Mouse (Mus musculus) lung, postnatal 0 days (tissue): Measurements from ENCODE around the gene Rassf8. TPM values are rescaled to one million over a fixed set of nuclear protein-coding genes. Genes with fewer than 3 reads are reported as not detected.

ENCODE experiments used
- ATAC-seq: fragments of 200-750 bp; cut with Nextera tagmentation; 2 replicates; pipeline ENCODE4 v1.8.0; 2017; ENCODE audit warnings: moderate library complexity
- DNase-seq: peaks from one replicate; pipeline ENCODE4 v3.0.0-alpha.2; 2016; ENCODE audit warnings: low spot score
- H3K27ac ChIP-seq: fragments of 300-500 bp; sonication (generic); 2 replicates; pipeline ENCODE4 v1.5.1; 2014; ENCODE audit warnings: antibody characterized with exemption, mild to moderate bottlenecking, low read length, mixed read lengths
- H3K27me3 ChIP-seq: fragments of 300-500 bp; sonication (generic); replicated peaks from 2 replicates; pipeline ENCODE4 v1.6.1; 2014; ENCODE audit warnings: low read length, mixed read lengths; ENCODE audit not compliant: insufficient read depth
- H3K36me3 ChIP-seq: fragments of 300-500 bp; sonication (generic); 2 replicates; pipeline ENCODE4 v1.6.1; 2014; ENCODE audit warnings: low read length, mixed read lengths; ENCODE audit not compliant: insufficient read depth
- H3K4me1 ChIP-seq: fragments of 300-500 bp; sonication (generic); 2 replicates; pipeline ENCODE4 v1.6.1; 2014; ENCODE audit warnings: antibody characterized with exemption, low read depth, low read length, mixed read lengths; ENCODE audit not compliant: insufficient read depth
- H3K4me2 ChIP-seq: fragments of 300-500 bp; sonication (generic); replicated peaks from 2 replicates; pipeline ENCODE4 v1.6.1; 2014; ENCODE audit warnings: low read depth, mild to moderate bottlenecking, low read length, moderate library complexity, mixed read lengths
- H3K4me3 ChIP-seq: fragments of 300-500 bp; sonication (generic); 2 replicates; pipeline ENCODE4 v1.5.1; 2014; ENCODE audit warnings: low read depth, low read length
- H3K9ac ChIP-seq: fragments of 300-500 bp; sonication (generic); replicated peaks from 2 replicates; pipeline ENCODE4 v1.6.1; 2014; ENCODE audit warnings: low read depth, mild to moderate bottlenecking
- H3K9me3 ChIP-seq: fragments of 300-500 bp; sonication (generic); 2 replicates; pipeline ENCODE4 v1.6.1; 2016; ENCODE audit warnings: low read length, mixed read lengths
- CTCF ChIP-seq: IDR thresholded peaks from 2 replicates; pipeline ENCODE4 v1.5.1; 2016; ENCODE audit warnings: antibody characterized with exemption, mild to moderate bottlenecking
- EP300 ChIP-seq: IDR thresholded peaks from 2 replicates; pipeline ENCODE4 v1.6.1; 2016; ENCODE audit warnings: antibody characterized with exemption, mild to moderate bottlenecking, control low read depth
- WGBS: fragments of 180-500 bp; shearing (Covaris S2); extraction: QIAGEN DNeasy Blood & Tissue Kit; methylation state at CpG from one replicate; pipeline ENCODE4 v1.1.7; 2014; 5-methylcytosine and 5-hydroxymethylcytosine counted together
- polyA plus RNA-seq: library from polyadenylated mRNA; unstranded; fragments of >200 nt; fragmentation: Nextera tagmentation; extraction: Ambion mirVana; gene quantifications from 2 replicates; pipeline ENCODE4 v1.2.1, GENCODE M21; 2015

Gene Rassf8
- polyA plus RNA-seq, 1 experiment from 2014 or later = 15.1 TPM

DNA sequence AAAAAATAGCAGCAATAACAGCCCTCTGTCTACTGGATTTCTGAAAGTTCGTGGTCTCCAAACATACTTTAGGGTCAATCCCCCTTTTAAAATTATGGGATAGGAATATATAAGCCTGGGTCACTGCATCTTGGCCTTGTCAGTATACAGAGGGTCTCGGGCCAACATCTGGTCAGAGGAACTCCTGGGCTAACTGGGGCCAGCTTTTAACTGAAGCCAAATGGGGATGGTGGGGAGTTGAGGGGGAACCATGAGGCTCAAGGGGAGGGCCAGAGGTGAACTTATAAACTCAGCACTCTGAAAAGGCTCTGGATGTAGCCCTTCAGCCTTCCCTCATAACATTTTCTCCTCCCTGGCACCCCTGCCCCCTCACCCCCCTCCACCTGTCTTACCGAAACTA lies 120.6 kb downstream of the Rassf8 start:
- no peak overlapping the region; the same call in 1 of the 2 replicates for H3K4me2 ChIP-seq
- H3K9me3 ChIP-seq = no peaks in the 10 kb centered on the region
- ATAC-seq = no peak
- no peak overlapping the region for H3K4me3 ChIP-seq
- peaks cover 29% of the 10 kb centered on the region for H3K27me3 ChIP-seq
- H3K27ac ChIP-seq = no peak overlapping the region
- no peak for TF ChIP-seq CTCF
- TF ChIP-seq EP300 = no peak
- H3K9ac ChIP-seq = no peak overlapping the region
- 62% methylated on average over 3 of the region's 3 CpGs for WGBS
- H3K4me1 ChIP-seq = peaks cover 5% of the 10 kb centered on the region; the same call in 1 of the 2 replicates
- H3K36me3 ChIP-seq = no peaks in the 10 kb centered on the region
- DNase-seq = no peak

Other genes starting within 250 kb of the Rassf8 start
- gene Lmntd1, start 132.4 kb upstream of the Rassf8 start, polyA plus RNA-seq = 0.74 and 0.81 TPM in 2 replicates
- not detected in 2 replicates for gene Tuba3b, start 131.0 kb upstream of the Rassf8 start, polyA plus RNA-seq
- gene Bhlhe41, start 118.8 kb downstream of the Rassf8 start, polyA plus RNA-seq = 3.1 and 4.6 TPM in 2 replicates
- gene Sspn, start 184.9 kb downstream of the Rassf8 start, polyA plus RNA-seq = 7.6 and 9.7 TPM in 2 replicates